Mouse (Mus musculus) bone marrow macrophage, adult 2 months (primary cell): ENCODE measurements around the gene Sfi1. TPM values are rescaled to one million over a fixed set of nuclear protein-coding genes. Genes with fewer than 3 reads are reported as not detected.
"Not testable (repeated sequence)": the region's sequence is repeated elsewhere in the genome, so short reads cannot be mapped to it uniquely, and the experiment has no call there.

Experiments
- H3K27ac ChIP-seq: 2 replicates; pipeline ENCODE4 v1.5.1; 2012; ENCODE audit warnings: low read depth, low read length; ENCODE audit not compliant: insufficient read depth
- H3K4me1 ChIP-seq: 2 replicates; pipeline ENCODE4 v1.6.1; 2012; ENCODE audit warnings: low read length; ENCODE audit not compliant: control insufficient read depth, insufficient read depth
- H3K4me3 ChIP-seq: 2 replicates; pipeline ENCODE4 v1.5.1; 2012; ENCODE audit warnings: mild to moderate bottlenecking, low read length, moderate library complexity; ENCODE audit not compliant: insufficient read depth
- polyA plus RNA-seq: library from polyadenylated mRNA; stranded (reverse); fragments of >200 nt; gene quantifications from 2 replicates; pipeline ENCODE4 v1.2.4, GENCODE M21; 2012; ENCODE audit not compliant: missing spikeins, insufficient read depth, insufficient read length

Sfi1 gene
- polyA plus RNA-seq, 1 experiment, result 23.2 TPM

DNA sequence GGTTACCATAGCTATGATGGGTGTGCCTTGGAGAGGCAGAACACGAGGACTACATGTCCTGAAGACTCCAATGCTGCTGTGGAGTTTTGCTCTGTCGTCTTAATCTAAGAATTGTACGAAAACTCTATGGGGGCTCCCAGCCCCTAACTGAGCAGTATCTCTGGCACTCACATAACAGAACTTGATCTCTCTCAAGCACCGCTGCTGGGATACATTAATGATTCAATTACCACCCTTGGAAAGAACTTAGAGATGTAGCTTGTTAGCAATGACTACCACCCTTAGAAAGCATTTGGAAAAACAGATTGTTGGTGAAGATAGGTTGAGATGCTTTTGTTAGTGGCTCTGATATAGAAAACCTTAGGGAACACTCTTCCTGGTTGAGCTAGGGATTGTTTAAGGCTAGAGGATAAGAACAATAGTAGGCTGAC is 25.7 kb downstream of the Sfi1 start:
- H3K27ac ChIP-seq, H3K4me3 ChIP-seq, H3K4me1 ChIP-seq: not testable (repeated sequence)

DNA sequence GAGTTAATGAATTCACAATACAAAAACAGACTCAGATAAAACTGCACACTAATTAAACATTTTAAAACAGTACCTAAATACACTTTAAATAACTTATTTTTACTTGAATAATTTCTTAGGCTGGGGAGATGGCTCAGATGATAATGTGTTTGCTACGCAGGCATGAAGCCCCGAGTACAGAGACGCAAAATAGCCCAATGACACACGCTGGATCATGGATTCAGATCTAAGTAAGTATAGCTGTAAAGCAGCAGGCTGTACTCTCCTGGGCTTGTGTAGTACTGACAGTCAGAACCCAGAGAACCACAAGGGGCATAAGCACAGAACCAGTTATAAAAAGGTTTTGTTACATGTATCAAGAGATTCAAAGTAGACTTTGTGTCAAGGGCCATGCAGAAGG is 26.1 kb downstream of the Sfi1 start:
- H3K4me3 ChIP-seq, H3K27ac ChIP-seq, H3K4me1 ChIP-seq: not testable (repeated sequence)

GRCm38 (mm10) chr11:3166321-3166720 is 26.9 kb downstream of the Sfi1 start:
- H3K27ac ChIP-seq, H3K4me1 ChIP-seq, H3K4me3 ChIP-seq: not testable (repeated sequence)

GRCm38 (mm10) chr11:3165210-3165782 is 28.0 kb downstream of the Sfi1 start:
- H3K4me1 ChIP-seq, H3K4me3 ChIP-seq, H3K27ac ChIP-seq: not testable (repeated sequence)

- H3K4me1 ChIP-seq, H3K4me3 ChIP-seq, H3K27ac ChIP-seq: not testable (repeated sequence)
Measured at GRCm38 (mm10) chr11:3163661-3164060, 29.6 kb downstream of the Sfi1 start.

DNA sequence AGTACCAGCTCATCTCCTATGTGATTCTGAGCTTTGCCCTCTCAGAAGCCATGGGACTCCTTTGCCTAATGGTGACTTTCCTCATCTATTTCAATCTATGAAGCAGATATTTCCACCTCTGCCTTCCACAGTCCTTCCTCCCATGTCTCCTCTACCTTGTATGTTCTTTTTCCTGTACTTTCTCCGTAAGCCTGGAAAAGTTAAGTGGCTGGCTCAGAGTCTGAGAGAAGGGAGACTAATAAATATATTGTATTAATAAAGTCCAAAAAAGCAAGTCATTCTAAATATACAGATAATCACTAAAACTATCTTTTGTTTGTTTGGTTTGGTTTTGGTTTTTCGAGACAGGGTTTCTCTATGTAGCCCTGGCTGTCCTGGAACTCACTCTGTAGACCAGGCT is 30.1 kb downstream of the Sfi1 start:
- H3K27ac ChIP-seq, H3K4me3 ChIP-seq, H3K4me1 ChIP-seq: not testable (repeated sequence)

- not testable (repeated sequence) for H3K27ac ChIP-seq, H3K4me1 ChIP-seq, H3K4me3 ChIP-seq
Measured at GRCm38 (mm10) chr11:3162236-3162897, 30.9 kb downstream of the Sfi1 start.

DNA sequence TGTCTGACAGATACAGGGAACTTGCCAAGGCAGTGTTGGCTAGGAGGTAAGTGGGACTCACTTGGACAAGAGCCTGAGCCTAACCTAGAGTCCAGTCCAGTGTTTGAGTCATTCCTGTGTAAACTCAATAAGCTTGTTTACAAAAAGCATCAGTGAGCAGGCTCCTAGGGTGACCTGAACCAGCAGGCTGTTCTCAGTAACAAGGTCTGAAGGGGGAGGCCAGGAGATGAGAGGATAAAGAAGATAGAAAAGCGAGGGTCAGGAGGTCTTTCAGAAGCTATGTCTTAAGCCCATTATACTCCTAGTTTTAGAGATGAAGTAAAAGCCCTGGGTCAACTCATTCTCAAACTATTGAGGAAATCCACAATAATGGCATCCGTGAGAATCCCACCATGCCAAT is 31.9 kb downstream of the Sfi1 start:
- not testable (repeated sequence) for H3K4me1 ChIP-seq, H3K4me3 ChIP-seq, H3K27ac ChIP-seq

DNA sequence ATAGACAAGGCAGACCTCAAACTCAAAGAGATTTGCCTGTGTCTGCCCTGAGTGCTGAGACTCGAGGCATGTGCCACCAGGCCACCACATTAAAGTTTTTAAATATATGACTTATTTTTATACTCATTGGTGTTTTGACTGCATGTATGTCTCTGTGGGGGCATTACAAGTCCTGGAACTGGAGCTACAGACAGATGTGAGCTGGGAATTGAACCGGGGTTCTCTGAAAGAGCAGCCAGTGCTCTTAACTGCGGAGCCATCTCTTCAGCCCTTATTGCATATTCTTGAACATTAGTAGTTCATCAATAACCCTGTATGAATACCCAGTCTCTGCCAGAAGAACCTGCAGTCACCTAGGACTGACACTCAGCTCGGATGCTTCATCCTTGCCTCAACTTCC is 34.5 kb downstream of the Sfi1 start:
- H3K4me3 ChIP-seq, H3K27ac ChIP-seq, H3K4me1 ChIP-seq: not testable (repeated sequence)

DNA sequence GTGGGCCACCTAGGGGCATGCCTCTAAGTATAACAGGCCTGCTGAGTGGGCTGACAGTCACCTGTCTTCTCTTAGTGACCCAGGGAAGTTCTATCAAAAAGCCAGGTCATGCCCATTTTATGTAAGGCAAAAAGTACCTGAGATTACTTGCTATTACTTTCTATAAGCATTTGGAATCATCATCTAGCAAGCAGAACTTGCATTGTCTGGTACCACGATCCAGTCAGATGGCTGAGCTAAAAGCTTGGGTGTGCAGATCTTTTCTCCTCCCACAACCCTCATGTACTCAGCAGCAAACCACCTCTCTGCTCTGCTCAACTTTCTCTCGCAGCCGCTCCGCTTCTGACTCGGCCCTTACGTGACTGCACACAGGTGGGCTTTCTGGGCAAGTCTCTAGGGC is 35.3 kb downstream of the Sfi1 start:
- H3K27ac ChIP-seq, H3K4me3 ChIP-seq, H3K4me1 ChIP-seq: not testable (repeated sequence)

DNA sequence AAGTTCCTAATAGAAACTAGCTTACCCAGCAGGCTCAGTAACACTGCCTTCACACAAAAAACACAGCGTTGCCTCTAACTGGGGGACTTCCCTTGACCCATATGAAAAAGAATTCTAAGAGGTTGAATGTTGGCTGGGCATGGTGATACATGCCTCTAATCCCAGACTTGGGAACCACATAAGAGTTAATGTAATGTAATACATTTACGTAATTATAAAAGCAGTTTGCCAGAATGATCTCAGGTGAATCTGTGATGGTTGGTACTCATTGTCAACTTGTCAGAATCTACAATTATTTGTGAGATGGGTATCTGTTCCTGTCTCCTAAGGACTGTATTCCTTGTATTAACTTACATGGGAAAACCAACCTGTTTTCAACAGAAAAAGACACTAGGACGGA is 36.3 kb downstream of the Sfi1 start:
- not testable (repeated sequence) for H3K27ac ChIP-seq

DNA sequence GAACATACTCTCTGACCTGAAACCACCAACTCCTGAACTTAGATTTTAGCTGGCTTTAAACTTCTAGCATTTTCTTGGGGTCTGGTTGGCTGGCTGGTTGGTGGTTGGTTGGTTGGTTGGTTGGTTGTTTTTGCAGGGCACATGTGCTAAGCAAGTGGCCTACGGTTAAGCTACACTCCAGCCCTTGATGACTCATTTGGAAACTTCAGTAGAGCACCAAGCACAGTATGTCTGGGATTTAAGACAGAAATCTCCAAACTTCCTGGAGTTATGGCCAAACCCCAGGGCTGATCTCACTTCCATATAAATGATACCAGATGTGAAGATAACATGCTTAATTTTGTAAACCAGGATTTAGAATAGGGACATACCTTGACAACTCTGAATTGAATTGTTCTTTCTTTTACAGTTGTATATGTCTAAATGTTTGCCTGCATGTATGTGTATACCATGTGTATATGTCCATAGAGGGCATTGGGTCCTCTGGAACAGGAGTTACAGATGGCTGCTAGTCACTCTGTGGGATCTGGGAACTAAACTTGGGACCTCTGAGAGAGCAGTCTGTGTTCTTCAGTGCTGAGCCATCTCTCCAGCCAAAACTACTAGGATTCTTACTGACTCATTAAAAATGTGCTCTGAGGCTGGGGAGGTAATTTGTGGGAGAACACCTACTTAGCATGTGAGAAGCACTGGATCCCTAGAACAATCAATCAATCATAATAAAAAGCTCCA is 39.4 kb downstream of the Sfi1 start:
- H3K27ac ChIP-seq, H3K4me1 ChIP-seq, H3K4me3 ChIP-seq: not testable (repeated sequence)

More for the DNA sequence above, 36.3 kb downstream of the Sfi1 start:
- not testable (repeated sequence) for H3K4me3 ChIP-seq, H3K4me1 ChIP-seq

DNA sequence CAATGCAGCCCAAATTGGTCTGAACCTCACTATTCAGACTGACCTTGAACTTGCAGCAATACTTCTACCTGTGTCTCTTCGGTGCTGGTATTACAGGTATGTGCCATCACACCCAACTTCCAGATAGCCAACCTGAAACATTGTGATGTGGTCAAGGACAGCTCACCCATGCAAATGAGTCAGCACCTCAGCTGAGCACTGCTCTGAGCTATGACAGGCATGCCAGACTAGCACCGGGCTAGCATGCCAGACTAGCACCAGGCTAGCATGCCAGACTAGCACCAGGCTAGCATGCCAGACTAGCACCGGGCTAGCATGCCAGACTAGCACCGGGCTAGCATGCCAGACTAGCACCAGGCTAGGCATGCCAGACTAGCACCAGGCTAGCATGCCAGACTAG is 41.9 kb downstream of the Sfi1 start:
- not testable (repeated sequence) for H3K4me3 ChIP-seq

GRCm38 (mm10) chr11:3150677-3151003 is 42.6 kb downstream of the Sfi1 start:
- H3K27ac ChIP-seq, H3K4me3 ChIP-seq, H3K4me1 ChIP-seq: not testable (repeated sequence)

More for the DNA sequence above, 41.9 kb downstream of the Sfi1 start:
- H3K4me1 ChIP-seq, H3K27ac ChIP-seq: not testable (repeated sequence)

DNA sequence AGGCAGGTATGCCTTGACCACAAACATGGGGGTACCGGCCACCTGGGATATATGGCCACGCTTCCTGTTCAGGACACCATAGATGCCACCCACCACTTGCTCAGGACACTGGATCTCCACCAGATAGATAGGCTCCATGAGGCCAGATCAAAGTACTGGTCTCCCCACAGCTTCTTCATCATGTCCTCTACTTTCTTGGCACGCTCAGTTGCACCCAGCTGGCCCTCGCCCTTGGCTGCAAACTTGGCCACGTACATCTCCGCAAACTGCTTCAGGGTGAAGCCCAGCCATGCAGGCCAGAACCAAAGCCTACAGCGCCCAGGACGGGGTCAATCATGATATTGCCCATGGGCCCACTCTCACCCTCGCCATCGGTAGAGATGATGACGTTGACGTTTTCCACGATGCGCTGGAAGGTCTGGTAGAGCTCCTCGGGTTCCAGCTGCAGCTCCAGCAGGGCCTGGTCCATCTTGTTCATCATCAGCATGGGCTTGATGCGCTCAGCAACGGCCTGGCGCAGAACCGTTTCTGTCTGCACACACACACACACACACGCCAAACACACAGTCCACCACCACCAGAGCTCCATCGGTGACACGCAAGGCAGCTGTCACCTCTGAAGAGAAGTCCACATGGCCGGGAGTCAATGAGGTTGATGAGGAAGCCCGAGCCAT is 43.1 kb downstream of the Sfi1 start:
- not testable (repeated sequence) for H3K4me3 ChIP-seq, H3K4me1 ChIP-seq

DNA sequence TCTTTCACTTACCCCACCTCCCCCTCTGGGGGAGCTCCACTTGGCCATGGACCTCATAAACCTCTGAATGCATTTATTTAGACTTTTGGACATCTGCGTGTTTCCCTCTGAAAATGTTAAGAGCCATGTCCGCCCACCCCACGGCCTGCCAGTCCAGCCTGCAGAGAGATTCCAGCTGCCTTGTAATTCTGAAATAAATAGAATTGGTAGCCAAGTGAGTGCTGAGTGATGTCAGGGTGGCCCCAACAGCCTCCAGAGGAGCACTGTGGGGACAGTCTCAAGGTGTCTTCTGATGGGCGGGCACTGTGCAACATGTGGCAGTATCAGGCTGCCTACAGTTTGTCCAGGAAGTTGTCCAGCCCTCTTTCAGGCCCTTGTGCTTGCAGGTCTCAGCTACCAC is 43.8 kb downstream of the Sfi1 start:
- not testable (repeated sequence) for H3K27ac ChIP-seq, H3K4me3 ChIP-seq, H3K4me1 ChIP-seq

More for the DNA sequence above, 43.1 kb downstream of the Sfi1 start:
- H3K27ac ChIP-seq, result not testable (repeated sequence)
